Mouse (Mus musculus): ENCODE results near the gene Prokr1.
"Not testable (repeated sequence)": the region's sequence is repeated elsewhere in the genome, so short reads cannot be mapped to it uniquely, and the experiment has no call there.

Gene Prokr1

DNA sequence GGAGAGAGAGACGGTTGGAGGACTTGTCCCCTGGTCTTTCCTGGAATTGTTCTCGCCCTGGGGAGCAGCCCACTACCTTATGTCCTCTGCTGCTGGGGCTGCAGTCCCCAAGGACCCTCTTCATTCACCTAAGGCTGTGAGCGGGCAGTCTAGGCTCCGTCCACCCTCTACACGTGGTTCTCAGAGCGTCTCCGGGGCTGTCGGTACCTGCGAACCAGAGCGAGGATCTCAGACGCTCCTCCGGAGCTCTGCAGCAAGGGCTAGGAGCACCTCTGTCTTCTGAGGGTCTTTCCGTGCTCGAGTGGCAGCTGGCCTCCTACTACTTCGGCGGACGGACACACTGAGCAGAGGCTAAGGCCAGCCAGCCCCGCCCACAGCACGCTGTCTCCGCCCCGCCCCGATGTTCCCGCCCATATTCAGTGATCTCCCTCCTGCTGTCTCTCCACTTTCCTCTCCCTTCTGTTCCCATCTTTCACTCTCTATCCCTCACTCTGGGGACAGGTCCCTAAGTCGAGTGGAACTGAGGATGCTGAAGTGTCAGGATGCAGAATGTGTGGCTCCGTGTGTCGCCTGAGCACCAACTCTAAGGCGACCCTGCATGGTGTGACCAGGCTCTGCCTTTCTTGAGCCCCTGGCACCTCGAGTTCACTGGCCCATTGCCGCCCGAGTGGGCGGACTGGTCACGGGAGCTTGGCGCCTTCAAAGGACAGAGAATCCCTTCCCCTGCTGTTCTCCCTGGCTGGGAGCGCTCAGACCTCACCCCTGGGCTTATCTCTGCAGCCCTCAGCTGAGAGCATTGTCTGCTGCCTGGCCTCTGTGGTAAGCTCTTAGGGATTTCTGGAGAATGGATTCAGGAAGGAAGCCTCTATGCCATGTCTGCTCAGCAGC lies at the start of gene Prokr1:
TSS of gene Prokr1 (minus strand) at position 350 of the 888 bp plus-strand sequence.
- DNase-seq, result peak; percentile 60

DNA sequence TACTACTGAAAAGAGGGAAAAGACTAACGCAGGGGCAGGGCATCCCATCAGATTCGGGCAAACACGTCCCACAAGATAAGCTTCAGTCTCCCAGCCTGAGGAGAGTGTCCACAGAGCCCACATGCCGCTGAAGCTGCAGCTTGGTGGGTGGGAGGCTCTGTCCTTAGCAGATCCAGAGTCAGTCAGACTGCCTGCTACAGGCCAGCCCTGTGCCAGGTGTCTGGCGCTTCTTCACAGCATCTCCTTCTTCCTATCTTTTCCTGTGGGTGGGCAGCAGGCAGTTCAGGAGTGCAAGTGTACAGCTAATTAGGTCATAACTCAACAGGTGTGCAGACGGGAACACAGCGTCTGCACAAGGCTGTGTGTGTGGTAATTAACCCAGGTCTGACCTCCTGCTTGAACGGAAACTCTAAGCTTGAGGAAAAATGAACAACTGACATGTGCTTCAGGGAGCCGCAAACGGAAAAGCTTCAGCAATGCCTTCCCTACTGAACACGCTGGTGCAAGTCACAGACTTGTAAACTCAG lies 47.7 kb upstream of the Prokr1 start:
- DNase-seq, result no peak

DNA sequence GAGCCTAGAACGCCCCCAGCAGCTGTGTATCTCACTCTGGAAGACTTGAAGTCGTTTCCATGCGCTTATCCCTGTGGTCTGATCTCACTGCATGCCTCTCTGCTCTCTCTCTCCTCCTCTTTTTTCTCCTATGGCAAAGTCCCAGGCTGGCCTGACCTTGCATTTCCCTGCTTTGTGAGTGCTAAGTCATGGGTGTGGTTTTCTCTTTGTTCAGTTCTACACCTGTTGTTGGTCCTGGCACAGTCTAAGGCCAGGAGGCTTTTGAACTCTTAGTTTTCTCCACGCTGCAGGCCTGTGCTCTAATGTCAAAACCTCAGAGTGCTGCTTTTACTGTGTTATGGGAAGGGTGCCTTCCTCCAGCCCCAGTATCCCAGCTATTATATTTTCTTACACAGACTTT lies 41.6 kb upstream of the Prokr1 start:
- no peak for DNase-seq

DNA sequence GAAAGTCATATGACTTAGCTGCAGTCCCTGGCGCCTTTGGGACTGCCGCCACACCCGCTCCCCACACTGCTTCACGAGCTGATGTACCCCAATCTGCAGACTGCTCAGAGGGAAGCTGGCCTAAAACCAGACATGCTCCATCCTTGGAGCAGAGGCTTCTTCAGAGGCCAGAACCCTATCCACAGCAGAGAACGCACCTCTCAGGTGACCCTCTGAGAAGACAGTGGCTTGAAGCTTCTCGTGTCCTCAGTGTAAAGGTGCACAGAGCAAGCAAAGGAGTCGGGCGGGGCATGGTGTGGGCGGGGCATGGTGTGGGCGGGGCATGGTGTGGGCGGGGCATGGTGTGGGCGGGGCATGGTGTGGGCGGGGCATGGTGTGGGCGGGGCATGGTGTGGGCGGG lies 38.4 kb upstream of the Prokr1 start:
- DNase-seq, result not testable (repeated sequence)

- no peak for DNase-seq
These were observed 32.6 kb upstream of the Prokr1 start for GRCm38 (mm10) chr6:87623151-87623550.

DNA sequence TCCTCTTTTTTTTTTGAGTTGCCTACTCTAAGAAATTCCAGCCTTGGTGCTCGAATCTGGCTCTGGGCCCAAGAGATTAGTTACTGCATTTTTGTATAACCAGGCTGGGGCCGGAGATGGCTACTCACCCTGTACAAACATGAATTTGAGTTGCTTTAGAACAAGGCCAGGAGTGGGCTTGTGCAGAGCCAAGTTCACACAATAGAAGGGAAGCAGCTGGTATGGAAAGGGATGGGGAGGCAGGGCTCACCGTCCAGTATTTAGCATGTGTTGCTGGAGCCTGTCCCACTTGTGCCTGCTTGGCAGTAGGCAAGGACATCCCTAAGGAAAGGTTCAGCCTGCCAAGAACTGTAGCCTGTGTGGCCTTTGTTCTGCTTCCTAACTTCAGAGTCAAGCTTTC lies 30.7 kb upstream of the Prokr1 start:
- DNase-seq, result peak; percentile 77

GRCm38 (mm10) chr6:87618021-87618420 lies 27.5 kb upstream of the Prokr1 start:
- peak; percentile 32 for DNase-seq

- no peak for DNase-seq
These were observed 25.1 kb upstream of the Prokr1 start for GRCm38 (mm10) chr6:87615696-87616083.

DNA sequence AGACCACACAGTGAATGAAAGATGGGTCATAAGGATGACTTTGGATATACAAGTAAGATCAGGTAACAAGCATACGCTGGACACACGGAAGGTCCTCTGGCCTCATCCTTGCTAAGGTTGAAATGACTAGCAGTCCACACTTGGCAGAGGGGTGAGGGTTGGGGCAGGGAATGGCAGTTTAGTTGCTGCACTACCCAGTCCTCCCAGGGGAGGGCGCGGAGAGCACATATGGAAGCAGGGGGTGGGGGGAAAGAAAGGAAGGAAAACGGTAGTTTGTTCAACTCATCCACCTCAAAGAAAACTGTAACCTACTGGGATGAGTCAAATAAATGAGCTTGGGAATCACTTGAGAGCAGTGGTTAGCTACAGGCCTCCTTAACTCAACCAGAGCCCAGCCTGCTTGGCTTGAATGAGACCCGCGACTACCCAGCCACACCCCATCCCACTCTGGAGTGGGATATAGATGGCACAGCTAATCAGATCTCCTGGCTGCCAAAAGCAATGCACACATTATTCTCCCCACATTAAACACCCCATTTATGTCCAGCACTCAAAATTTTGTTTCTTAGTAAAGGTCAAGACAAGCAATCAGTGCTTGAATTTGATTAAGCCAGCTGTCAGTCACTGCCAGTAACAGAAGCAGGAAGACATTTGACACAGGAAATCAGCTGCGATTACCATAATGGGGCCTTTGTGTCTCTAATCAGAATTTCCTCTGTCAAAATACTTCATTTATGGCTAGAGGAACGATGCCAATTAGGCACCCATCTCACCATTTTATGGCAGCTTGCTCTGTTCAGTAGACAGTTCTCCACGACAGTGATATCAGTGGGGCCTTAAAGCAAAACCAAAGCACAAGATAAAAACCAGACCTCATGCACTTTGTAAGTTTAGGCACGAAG lies 24.5 kb upstream of the Prokr1 start:
- peak; percentile 77 for DNase-seq

DNA sequence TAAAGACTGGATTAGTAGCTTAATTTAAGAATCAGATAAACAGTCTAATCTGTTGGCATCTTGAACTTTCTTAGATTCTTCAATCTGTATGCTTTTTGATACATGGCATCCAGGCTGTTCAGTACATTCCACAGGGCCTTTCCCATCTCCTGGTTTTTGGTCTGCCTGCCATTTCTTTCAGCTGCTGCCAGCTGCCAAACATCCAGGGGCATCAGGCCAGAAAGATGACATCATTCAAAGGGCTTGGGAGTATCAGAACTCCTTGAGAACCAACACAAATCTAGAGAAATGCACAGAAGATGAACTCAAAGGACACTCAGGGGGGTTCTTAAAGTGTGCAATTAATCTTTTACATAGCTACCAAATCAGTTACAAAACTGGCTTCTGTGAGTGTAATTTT lies 9.3 kb upstream of the Prokr1 start:
- DNase-seq, result peak; percentile 49

DNA sequence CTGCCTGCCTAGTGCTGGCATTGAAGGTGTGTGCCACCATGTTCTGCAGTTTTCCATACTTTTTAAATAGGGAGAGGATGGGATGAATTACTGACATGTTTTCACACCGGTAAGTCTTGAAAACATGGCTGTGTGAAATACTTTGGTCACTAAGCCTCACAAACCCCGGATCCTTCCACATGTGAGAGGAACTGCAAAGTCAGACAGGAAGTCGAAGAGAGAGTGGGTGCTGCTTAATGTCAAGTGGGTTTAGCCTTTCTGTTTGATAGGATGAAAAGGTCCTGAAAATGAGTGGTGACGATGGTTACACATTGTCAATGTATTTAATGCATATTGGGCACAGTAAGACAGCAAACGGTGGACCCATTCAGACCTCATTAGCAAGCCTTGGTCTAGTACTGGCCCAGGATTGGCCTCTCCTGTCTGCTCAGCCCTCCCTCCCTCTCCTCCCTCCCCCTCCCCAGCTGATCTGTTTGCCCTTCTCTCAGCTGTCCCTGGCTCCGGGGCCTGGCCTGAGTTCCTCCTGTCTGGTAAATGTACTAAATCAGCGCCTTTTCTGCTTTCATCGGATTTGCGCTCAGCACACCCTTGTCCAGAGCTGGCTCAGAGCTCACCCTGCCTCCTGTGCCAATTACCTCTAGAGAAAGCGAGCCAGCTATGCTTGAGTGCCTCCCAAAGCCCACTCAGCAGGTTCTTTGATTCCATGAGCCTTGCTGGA lies 6.7 kb upstream of the Prokr1 start:
- peak; percentile 31 for DNase-seq

GRCm38 (mm10) chr6:87594188-87594587 lies 3.6 kb upstream of the Prokr1 start:
- no peak for DNase-seq

DNA sequence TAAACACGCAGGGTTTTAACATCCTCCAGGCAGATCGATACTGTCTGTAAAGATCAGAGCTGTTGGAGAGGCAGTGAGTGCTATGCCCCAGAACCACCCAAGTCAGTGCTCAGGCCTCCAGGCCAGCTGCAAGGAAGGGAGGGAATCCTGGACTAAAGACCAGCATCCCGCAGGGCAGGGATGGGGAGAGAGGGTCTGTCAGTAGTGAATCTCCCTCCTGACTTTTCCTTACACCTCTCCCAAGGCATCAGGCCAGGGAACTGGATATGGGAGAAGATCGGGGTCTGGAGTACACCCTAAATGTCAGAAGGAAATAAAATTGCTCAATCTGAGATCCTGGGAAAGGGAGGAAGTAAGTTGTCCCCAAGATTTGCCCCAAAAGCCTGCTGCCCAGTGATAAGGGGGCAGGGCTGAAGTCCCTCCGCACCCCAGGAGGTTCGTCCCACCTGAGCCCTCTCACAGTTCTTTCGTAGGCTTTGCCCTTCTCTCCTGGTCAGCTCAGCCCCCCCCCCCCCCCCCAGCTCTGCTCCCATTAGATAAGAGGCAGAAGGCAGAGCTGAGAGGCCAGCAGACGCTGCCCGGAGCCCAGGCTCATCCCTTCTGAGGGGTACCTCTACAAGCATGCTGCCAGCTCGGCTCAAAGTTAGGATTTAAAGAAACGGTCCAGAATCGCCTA lies 687 bp downstream of the Prokr1 start:
- no peak for DNase-seq

DNA sequence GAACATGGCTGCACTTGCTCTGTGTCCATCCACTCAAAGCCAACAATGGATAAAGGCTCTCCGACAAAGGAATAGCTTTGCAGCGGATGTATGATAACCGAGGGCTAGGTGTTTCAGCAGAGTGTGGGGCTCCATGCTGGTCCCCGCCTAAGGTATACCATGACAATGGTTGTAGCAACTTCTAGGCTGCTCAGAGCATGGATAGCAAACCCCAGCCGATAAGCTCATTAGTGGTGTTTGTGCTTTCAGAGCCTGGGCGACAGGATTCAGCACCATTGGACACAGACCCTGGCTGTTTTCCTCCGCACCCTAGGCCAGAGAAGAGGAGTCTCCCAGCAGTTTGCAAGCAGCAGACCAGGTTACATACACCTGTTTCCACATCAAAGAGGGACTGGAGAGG lies 6.6 kb downstream of the Prokr1 start:
- DNase-seq, result no peak

- DNase-seq, result no peak
These were observed 7.3 kb downstream of the Prokr1 start for GRCm38 (mm10) chr6:87583183-87583611.

DNA sequence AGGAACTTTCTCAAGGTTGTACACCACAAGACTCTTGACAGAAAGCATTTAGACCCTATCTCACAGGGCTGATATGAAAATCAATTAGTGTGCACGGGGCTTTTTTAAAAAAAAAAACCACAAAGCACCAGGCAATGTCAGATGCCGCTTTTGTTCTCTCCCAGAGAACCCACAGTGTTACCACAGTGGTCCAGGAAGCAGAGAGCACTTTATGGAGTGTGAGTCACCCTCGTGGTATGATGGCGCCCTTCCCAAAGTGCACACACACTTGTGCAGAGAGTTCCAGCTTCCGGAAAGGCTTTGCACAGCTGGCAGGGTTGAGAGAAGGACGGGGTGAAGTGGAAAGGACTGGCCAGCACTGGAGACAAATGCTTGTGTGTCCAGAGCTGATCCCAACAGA lies 8.1 kb downstream of the Prokr1 start:
- peak; percentile 90 for DNase-seq

GRCm38 (mm10) chr6:87581581-87581980 lies 9.0 kb downstream of the Prokr1 start:
- no peak for DNase-seq

- DNase-seq, result no peak
These were observed 9.5 kb downstream of the Prokr1 start for GRCm38 (mm10) chr6:87581071-87581470.

- no peak for DNase-seq
These were observed 12.3 kb downstream of the Prokr1 start for GRCm38 (mm10) chr6:87578247-87578646.

- DNase-seq, result no peak
These were observed 13.8 kb downstream of the Prokr1 start for GRCm38 (mm10) chr6:87576648-87577330.

DNA sequence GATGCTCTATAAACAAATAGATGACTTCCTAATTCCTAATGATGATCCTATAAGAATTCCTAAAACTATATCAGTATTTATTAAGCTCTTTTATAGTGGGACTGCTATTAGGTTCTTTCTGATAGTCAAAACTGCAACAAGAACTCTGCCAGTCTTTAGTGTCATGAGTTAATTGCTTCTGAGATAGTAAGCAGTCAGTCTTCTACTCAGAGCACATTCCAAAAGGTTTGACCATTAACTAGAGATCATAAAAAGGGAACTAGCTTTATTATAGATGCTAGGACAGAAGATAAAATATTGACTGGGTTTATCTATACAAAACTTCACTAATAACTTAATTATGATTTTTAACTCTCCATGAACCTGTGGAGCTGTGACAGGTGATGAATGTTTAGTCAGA lies 18.7 kb downstream of the Prokr1 start:
- not testable (repeated sequence) for DNase-seq
